Mouse (Mus musculus): ENCODE data around the gene Gm11938. TPM values are rescaled to one million over a fixed set of nuclear protein-coding genes. Genes with fewer than 3 reads are reported as not detected.
A peak's percentile ranks its signal among the peaks of the same experiment; 100 is the strongest.

Gene Gm11938
- total RNA-seq, 2 experiments from 2014 or later: not detected

DNA sequence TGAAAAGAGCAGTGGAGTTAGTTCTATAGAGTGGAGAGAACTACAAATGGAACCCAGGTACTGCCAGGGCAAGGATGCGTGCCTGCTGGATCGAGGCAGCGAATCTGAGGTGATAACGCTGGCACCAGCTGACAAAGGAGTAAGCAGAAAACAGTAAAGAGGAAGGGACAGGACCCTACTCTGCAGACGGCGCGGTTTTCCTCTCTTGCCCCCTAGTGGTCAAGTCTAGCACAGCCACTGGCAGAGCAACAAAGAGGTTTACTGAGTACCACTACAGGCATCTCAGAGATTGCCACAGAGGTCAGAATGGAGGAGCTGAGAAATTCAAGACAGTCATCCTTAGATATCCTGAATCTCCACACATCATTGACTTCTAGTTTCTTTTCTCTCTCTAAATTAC lies 29.0 kb downstream of the Gm11938 start:
- DNase-seq (ENCODE audit: low spot score in 2 of 2): peak; percentile 48 to 56

DNA sequence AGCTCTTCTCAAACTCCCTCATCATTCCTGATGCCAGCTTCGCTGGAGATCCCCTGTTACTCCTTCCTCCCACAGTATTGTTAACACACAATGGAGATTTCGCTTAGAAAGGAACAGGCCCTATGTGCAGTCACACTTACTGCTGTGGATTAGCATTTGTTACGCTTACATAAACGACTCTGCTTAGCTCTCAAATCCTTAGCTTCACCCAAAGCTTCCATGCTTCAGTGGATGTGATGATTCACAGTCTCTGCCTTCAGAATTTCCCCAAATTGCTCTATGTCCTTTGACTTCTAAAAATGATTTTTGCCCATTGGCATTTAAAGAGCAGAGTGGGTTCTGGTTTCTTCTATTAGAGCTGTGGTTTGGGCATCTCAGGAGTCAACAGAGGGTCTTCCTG lies 29.9 kb downstream of the Gm11938 start:
- no peak for DNase-seq (ENCODE audit: low spot score in 2 of 2)

DNA sequence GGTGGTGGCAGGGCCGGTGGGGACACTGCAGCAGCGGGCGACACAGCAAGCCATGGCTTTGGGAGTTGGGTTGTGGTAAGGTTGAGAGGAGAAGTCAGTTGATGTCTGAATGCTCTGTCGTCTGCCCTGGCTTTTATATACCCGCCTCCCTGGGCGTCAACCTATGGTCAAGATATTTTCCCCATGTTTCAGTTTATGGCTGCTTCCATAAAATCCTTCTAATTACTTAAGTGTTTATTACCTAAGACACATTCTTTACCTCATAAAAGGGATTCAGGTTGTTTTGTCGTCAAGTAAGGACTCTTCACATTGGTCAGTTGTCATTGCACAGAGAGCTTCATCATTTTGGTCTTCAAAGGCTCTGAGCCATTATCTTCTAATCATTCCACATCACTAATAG lies 36.6 kb downstream of the Gm11938 start, which contains the start of gene Krtap3-1:
Krtap3-1 (minus strand) TSS at position 101 of the 400 bp plus-strand sequence.
- DNase-seq (ENCODE audit: low spot score in 2 of 2): no peak

DNA sequence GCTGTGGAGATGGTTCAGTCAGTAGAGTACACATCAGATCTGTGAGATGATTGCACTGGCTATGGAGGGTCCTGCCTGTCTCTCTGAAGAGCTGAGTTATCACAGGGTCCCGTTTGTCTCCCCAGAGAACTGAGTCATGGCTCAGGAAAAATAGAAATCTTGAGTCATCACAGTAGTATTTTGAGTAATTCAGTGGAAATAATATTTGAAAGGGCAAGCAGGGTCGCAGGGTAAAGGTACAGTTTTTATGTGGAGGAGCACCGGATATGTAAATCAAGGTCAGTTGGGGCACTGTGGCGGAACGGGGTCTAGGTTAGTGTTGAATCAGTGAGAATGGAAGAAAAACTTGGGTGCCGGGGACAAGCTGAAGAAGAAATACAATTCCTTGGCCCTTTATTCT lies 40.5 kb downstream of the Gm11938 start:
- no peak for DNase-seq (ENCODE audit: low spot score in 2 of 2)

DNA sequence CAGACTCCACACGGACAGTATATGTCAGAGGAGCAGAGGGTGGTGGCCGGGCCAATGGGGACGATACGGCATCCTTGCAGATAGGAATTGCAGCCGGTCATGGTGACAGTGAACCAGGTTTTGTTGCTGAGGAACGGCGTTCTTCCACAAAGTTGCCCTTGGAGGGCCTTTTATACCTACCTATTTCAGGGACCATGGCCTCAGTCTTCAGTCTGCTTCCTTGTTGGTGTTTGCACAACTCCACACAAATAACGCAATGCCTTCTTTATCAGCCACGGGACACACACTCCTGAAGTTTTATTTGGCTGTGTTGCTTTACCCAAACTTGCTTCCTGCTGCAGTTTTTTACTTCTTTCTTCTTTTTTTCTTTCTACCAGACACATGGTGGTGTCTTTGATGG lies 43.7 kb downstream of the Gm11938 start, which contains the start of gene Gm11939:
Gm11939 (minus strand) TSS at position 101 of the 400 bp plus-strand sequence.
- DNase-seq (ENCODE audit: low spot score in 2 of 2): no peak

DNA sequence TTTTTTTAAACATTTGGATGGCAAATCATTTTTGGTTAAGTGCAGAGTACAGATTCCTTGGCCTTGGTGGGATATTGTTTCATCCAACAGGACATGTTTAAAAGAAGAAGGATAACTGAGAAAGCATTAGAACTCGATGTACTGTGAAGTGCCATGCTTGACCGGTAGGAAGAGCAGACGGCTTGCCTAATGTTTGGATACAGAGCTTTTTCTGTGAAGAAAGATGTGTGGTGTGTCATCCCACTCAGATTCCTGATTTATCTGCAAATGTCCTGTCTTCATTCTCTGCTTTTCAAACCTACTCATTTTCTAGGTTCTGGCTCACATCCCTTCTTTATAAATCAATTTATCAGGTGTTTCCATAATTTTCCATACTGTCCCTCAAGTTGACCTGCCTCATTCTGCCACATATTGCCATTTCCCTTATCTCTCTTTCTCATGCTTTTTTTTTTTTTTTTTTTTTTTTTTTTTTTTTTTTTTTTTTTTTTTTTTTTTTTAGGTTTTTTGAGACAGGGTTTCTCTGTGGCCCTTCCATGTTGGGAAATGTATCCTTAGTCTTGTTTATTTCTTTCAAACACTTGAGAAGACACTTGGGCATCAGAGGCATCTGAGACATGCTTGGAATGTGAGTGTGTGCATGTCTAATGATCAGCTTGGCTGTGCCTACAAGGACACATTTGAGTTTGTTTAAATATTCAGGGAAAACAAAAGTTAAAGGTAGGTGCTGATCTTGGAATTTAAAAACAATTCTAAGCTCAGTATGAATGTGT lies 44.9 kb downstream of the Gm11938 start:
- DNase-seq (ENCODE audit: low spot score in 2 of 2): no peak

DNA sequence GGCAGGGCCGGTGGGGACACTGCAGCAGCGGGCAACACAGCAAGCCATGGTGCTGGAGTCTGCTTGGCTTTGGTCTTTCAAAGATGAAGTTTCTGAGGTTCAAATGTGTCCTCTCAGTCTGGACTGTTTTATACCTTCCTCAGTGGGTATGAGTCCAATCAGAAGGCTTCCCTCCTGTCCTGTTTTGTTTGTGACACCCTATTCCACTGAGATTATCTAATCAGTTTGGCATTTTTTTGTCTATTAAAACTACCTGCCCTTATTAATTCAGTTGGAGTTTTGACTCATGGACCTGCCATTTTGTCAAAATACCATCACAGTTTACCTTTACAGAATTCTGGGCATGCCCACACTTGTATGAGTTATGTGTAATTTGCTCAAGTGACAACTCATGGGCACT lies 46.4 kb downstream of the Gm11938 start, which contains the start of gene Krtap3-2:
Krtap3-2 (minus strand) TSS at position 101 of the 400 bp plus-strand sequence.
- no peak for DNase-seq (ENCODE audit: low spot score in 2 of 2)

DNA sequence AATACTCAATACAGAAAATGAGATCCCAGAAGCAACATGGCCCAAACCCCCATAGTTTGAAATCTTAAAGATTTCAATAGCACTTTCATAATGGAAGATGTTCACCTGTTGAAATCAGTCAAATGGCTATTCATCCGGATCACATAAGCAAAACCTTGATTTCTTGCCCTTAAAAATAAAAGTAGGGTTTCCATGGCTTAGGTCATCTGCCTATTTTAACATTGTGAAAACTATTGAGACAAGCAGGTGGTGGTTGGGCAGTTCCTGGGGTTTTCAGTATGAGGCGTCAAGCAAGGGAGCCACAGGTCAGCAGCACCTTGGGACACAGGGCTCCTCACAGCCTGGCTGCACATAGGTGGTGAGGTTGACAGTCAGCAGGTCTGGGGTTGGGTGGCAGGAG lies 46.9 kb downstream of the Gm11938 start:
- DNase-seq (ENCODE audit: low spot score in 2 of 2): no peak

Other genes with a start within 250 kb of the Gm11938 start
- not detected for gene Krt28, start 228.4 kb downstream of the Gm11938 start, total RNA-seq (2021)
- gene Krt10, start 213.9 kb downstream of the Gm11938 start, total RNA-seq (2021): 1 to 10 TPM; 7.6 to 8.2 TPM
- not detected for gene Krt12, start 181.0 kb downstream of the Gm11938 start, total RNA-seq (2021)
- gene Krt20, start 165.2 kb downstream of the Gm11938 start, total RNA-seq (2021): under 1 TPM in 1 of 2 experiments, not detected in 1; 0.32 TPM
- under 1 TPM in 1 of 2 experiments, not detected in 1; 0.16 TPM for gene Krt23, start 110.2 kb downstream of the Gm11938 start, total RNA-seq (2021)
- gene Krt39, start 82.0 kb downstream of the Gm11938 start, total RNA-seq (2021): not detected
- gene Krt40, start 60.1 kb downstream of the Gm11938 start, total RNA-seq (2021): not detected
- gene Krtap3-3, start 52.4 kb downstream of the Gm11938 start, total RNA-seq (2021): not detected
- not detected for gene Krtap3-2, start 46.5 kb downstream of the Gm11938 start, total RNA-seq (2021)
- gene Gm11939, start 43.8 kb downstream of the Gm11938 start, total RNA-seq (2021): not detected
- gene Krtap3-1, start 36.7 kb downstream of the Gm11938 start, total RNA-seq (2021): not detected
- not detected for gene Krtap1-5, start 22.3 kb downstream of the Gm11938 start, total RNA-seq (2021)
- not detected for gene Krtap1-4, start 19.7 kb downstream of the Gm11938 start, total RNA-seq (2021)
- not detected for gene Krtap1-3, start 12.0 kb downstream of the Gm11938 start, total RNA-seq (2021)
- not detected for gene Krtap9-3, start 5.2 kb downstream of the Gm11938 start, total RNA-seq (2021)
- not detected for gene Gm11937, start 6.9 kb upstream of the Gm11938 start, total RNA-seq (2021)
- not detected for gene Krtap2-4, start 11.5 kb upstream of the Gm11938 start, total RNA-seq (2021)
- not detected for gene Gm11562, start 17.1 kb upstream of the Gm11938 start, total RNA-seq (2021)
- gene Krtap4-1, start 24.9 kb upstream of the Gm11938 start, total RNA-seq (2021): not detected
- gene Krtap4-2, start 31.8 kb upstream of the Gm11938 start, total RNA-seq (2021): not detected
- not detected for gene Krtap4-7, start 40.8 kb upstream of the Gm11938 start, total RNA-seq (2021)
- gene Gm11555, start 46.9 kb upstream of the Gm11938 start, total RNA-seq (2021): not detected
- not detected for gene Gm11563, start 55.7 kb upstream of the Gm11938 start, total RNA-seq (2021)
- not detected for gene Krtap4-6, start 62.7 kb upstream of the Gm11938 start, total RNA-seq (2021)
- gene Gm14190, start 87.4 kb upstream of the Gm11938 start, total RNA-seq (2021): not detected
- not detected for gene Gm14180, start 131.0 kb upstream of the Gm11938 start, total RNA-seq (2021)
- gene Gm11595, start 169.6 kb upstream of the Gm11938 start, total RNA-seq (2021): not detected
- gene Krtap4-8, start 177.4 kb upstream of the Gm11938 start, total RNA-seq (2021): not detected
- not detected for gene Krtap4-9, start 181.9 kb upstream of the Gm11938 start, total RNA-seq (2021)
- gene Gm11596, start 190.2 kb upstream of the Gm11938 start, total RNA-seq (2021): not detected
- not detected for gene Gm11569, start 195.6 kb upstream of the Gm11938 start, total RNA-seq (2021)
- gene Gm11554, start 201.1 kb upstream of the Gm11938 start, total RNA-seq (2021): not detected
- not detected for gene Krtap4-13, start 206.6 kb upstream of the Gm11938 start, total RNA-seq (2021)
- gene Gm11564, start 212.4 kb upstream of the Gm11938 start, total RNA-seq (2021): not detected
- not detected for gene 2300003K06Rik, start 234.8 kb upstream of the Gm11938 start, total RNA-seq (2021)
- not detected for gene Krtap4-16, start 248.3 kb upstream of the Gm11938 start, total RNA-seq (2021)

Data from gastrocnemius, postnatal 4 days (tissue).